Mouse (Mus musculus) midbrain, embryonic 16.5 days (tissue): ENCODE results near the gene Nrgn. TPM values are rescaled to one million over a fixed set of nuclear protein-coding genes. Genes with fewer than 3 reads are reported as not detected.

ENCODE experiments used
- ATAC-seq: fragments of 200-750 bp; cut with Nextera tagmentation; 2 replicates; pipeline ENCODE4 v1.8.0; 2017; ENCODE audit warnings: moderate TSS enrichment
- H3K27ac ChIP-seq: fragments of 300-500 bp; sonication (generic); 2 replicates; pipeline ENCODE4 v1.5.1; 2014; ENCODE audit warnings: mild to moderate bottlenecking, low read length, mixed read lengths
- H3K27me3 ChIP-seq: fragments of 300-500 bp; sonication (generic); 2 replicates; pipeline ENCODE4 v1.6.1; 2014; ENCODE audit warnings: low read depth, low read length, mixed read lengths; ENCODE audit not compliant: control insufficient read depth, insufficient read depth
- H3K36me3 ChIP-seq: fragments of 300-500 bp; sonication (generic); 2 replicates; pipeline ENCODE4 v1.6.1; 2014; ENCODE audit warnings: mild to moderate bottlenecking, low read length, moderate library complexity, mixed read lengths; ENCODE audit not compliant: control insufficient read depth, insufficient read depth
- H3K4me1 ChIP-seq: fragments of 300-500 bp; sonication (generic); 2 replicates; pipeline ENCODE4 v1.6.1; 2014; ENCODE audit warnings: mild to moderate bottlenecking, low read length, mixed read lengths; ENCODE audit not compliant: control insufficient read depth, insufficient read depth
- H3K4me2 ChIP-seq: fragments of 300-500 bp; sonication (generic); 2 replicates; pipeline ENCODE4 v1.6.1; 2014; ENCODE audit warnings: mild to moderate bottlenecking, low read length, mixed read lengths
- H3K4me3 ChIP-seq: fragments of 300-500 bp; sonication (generic); 2 replicates; pipeline ENCODE4 v1.5.1; 2014; ENCODE audit warnings: low read depth, mild to moderate bottlenecking, low read length, moderate library complexity, mixed read lengths
- H3K9ac ChIP-seq: fragments of 300-500 bp; sonication (generic); 2 replicates; pipeline ENCODE4 v1.6.1; 2014; ENCODE audit warnings: low read depth, low read length, mixed read lengths
- H3K9me3 ChIP-seq: fragments of 300-500 bp; sonication (generic); replicated peaks from 2 replicates; pipeline ENCODE4 v1.6.1; 2014; ENCODE audit warnings: mild to moderate bottlenecking, low read length, mixed read lengths; ENCODE audit not compliant: control insufficient read depth, poor library complexity, severe bottlenecking
- WGBS: fragments of 180-500 bp; shearing (Covaris S2); extraction: QIAGEN DNeasy Blood & Tissue Kit; methylation state at CpG from one replicate; pipeline ENCODE4 v1.1.7; 2014; 5-methylcytosine and 5-hydroxymethylcytosine counted together
- polyA plus RNA-seq: library from polyadenylated mRNA; unstranded; fragments of >200 nt; fragmentation: Nextera tagmentation; extraction: Ambion mirVana; gene quantifications from 2 replicates; pipeline ENCODE4 v1.2.1, GENCODE M21; 2015

The Nrgn gene
- polyA plus RNA-seq, 1 experiment from 2014 or later, result 18.4 TPM

GRCm38 (mm10) chr9:37501170-37501569, 51.5 kb downstream of the Nrgn start:
- no peaks in the 10 kb centered on the region for H3K27me3 ChIP-seq
- no peak overlapping the region for H3K4me2 ChIP-seq
- H3K4me1 ChIP-seq, result no peaks in the 10 kb centered on the region
- no peak overlapping the region for H3K27ac ChIP-seq
- no peak for ATAC-seq
- no peak overlapping the region for H3K9ac ChIP-seq
- 94% methylated on average over 1 of the region's 1 CpGs for WGBS
- H3K4me3 ChIP-seq, result no peak overlapping the region
- no peaks in the 10 kb centered on the region for H3K36me3 ChIP-seq
- H3K9me3 ChIP-seq, result no peaks in the 10 kb centered on the region

GRCm38 (mm10) chr9:37500201-37500600, 52.5 kb downstream of the Nrgn start:
- no peak for ATAC-seq
- Histone ChIP-seq H3K9me3 (no peaks in the 10 kb centered on the region), H3K27me3 (no peaks in the 10 kb centered on the region), H3K4me2 (no peak overlapping the region), H3K9ac (no peak overlapping the region), H3K27ac (no peak overlapping the region), H3K36me3 (no peaks in the 10 kb centered on the region), H3K4me1 (no peaks in the 10 kb centered on the region), H3K4me3 (no peak overlapping the region)
- WGBS, result 83% methylated on average over 3 of the region's 3 CpGs

- Histone ChIP-seq H3K36me3 (0 out of 2 replicates have a peak, but pooled peaks cover 3% of the 10 kb centered on the region), H3K9ac (no peak overlapping the region), H3K27me3 (no peaks in the 10 kb centered on the region), H3K4me3 (no peak overlapping the region), H3K9me3 (no peaks in the 10 kb centered on the region; the same call in 1 of the 2 replicates), H3K27ac (no peak overlapping the region), H3K4me1 (peaks cover 2% of the 10 kb centered on the region; the same call in 1 of the 2 replicates), H3K4me2 (no peak overlapping the region)
- ATAC-seq, result no peak
Observed at GRCm38 (mm10) chr9:37496325-37496724, 56.4 kb downstream of the Nrgn start.

GRCm38 (mm10) chr9:37495761-37496160, 56.9 kb downstream of the Nrgn start:
- WGBS, result 80% methylated on average over 3 of the region's 3 CpGs

More at GRCm38 (mm10) chr9:37495761-37496160, 56.9 kb downstream of the Nrgn start:
- Histone ChIP-seq H3K9ac (no peak overlapping the region), H3K9me3 (no peaks in the 10 kb centered on the region; the same call in 1 of the 2 replicates), H3K4me2 (no peak overlapping the region), H3K4me3 (no peak overlapping the region), H3K27me3 (no peaks in the 10 kb centered on the region), H3K36me3 (0 out of 2 replicates have a peak, but pooled peaks cover 3% of the 10 kb centered on the region), H3K27ac (no peak overlapping the region), H3K4me1 (peaks cover 7% of the 10 kb centered on the region)
- no peak for ATAC-seq

Other genes with a start within 250 kb of the Nrgn start
- 7.3 and 9.2 TPM in 2 replicates for gene Ccdc15, start 204.5 kb downstream of the Nrgn start, polyA plus RNA-seq
- gene Hepacam, start 185.6 kb downstream of the Nrgn start, polyA plus RNA-seq, result 14.2 and 28.3 TPM in 2 replicates
- gene Robo4, start 151.0 kb downstream of the Nrgn start, polyA plus RNA-seq, result 4.2 and 5.5 TPM in 2 replicates
- 4.2 and 17.6 TPM in 2 replicates for gene Robo3, start 119.7 kb downstream of the Nrgn start, polyA plus RNA-seq
- gene Msantd2, start 63.6 kb downstream of the Nrgn start, polyA plus RNA-seq, result 34.8 and 35.0 TPM in 2 replicates
- gene Esam, start 24.8 kb downstream of the Nrgn start, polyA plus RNA-seq, result 38.8 and 42.1 TPM in 2 replicates
- gene Vsig2, start 13.6 kb downstream of the Nrgn start, polyA plus RNA-seq, result 0.72 and 1.2 TPM in 2 replicates
- gene Siae, start 2.8 kb upstream of the Nrgn start, polyA plus RNA-seq, result 12.7 and 13.8 TPM in 2 replicates
- 9.0 and 11.1 TPM in 2 replicates for gene Spa17, start 60.8 kb upstream of the Nrgn start, polyA plus RNA-seq
- 92.3 and 98.7 TPM in 2 replicates for gene Tbrg1, start 104.4 kb upstream of the Nrgn start, polyA plus RNA-seq
- gene Panx3, start 116.3 kb upstream of the Nrgn start, polyA plus RNA-seq, result 0.14 and 0.43 TPM in 2 replicates
- gene Olfr160, start 163.3 kb upstream of the Nrgn start, polyA plus RNA-seq, result not detected in 2 replicates
- gene Olfr874, start 192.2 kb upstream of the Nrgn start, polyA plus RNA-seq, result not detected in 2 replicates
- not detected in 2 replicates for gene Olfr875, start 219.0 kb upstream of the Nrgn start, polyA plus RNA-seq